Mouse (Mus musculus): Measurements from ENCODE around the gene Cdk14. TPM values are rescaled to one million over a fixed set of nuclear protein-coding genes. Genes with fewer than 3 reads are reported as not detected.

Gene Cdk14
- polyA plus RNA-seq, 1 experiment from 2014 or later = 21.8 TPM

DNA sequence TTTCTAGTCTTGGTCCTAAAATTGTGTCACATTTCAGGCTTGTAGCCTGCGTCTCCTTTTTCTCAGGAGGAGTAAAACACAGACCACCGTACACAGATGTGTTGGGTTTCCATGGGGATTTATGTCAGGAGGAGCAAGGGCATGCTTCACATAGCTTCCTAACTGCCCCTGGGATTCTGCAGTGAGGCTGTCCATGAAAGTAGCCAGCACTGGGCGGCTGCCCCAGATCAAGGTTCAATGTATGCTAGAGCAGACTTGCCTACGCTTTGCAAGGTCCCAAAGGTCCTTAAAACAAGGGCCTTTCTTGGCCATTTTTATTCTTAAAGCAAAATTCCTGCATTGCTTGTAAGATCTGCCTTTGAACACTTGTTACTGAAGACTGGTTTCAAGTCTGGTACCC lies 614.9 kb downstream of the Cdk14 start:
- Histone ChIP-seq H3K4me1 (ENCODE audit: control insufficient read depth in 2 of 2, insufficient read depth in 2 of 2, low read length in 2 of 2) (no peaks in the 10 kb centered on the region; a peak in 1 of 4 replicates), H3K4me2 (ENCODE audit: low read length) (no peak overlapping the region), H3K9ac (ENCODE audit: low read length) (no peak overlapping the region), H3K27me3 (ENCODE audit: control insufficient read depth, insufficient read depth, low read length) (no peaks in the 10 kb centered on the region), H3K9me3 (ENCODE audit: control insufficient read depth, low read length) (no peaks in the 10 kb centered on the region), H3K36me3 (ENCODE audit: control insufficient read depth, insufficient read depth, low read length) (no peaks in the 10 kb centered on the region), H3K4me3 (ENCODE audit: control insufficient read depth in 1 of 2, insufficient read depth in 1 of 2, low read depth in 1 of 2, low read length in 2 of 2) (no peak overlapping the region), H3K27ac (replicated peaks in 1 of 2; ENCODE audit: control insufficient read depth in 1 of 2, insufficient read depth in 1 of 2, low read depth in 2 of 2, low read length in 2 of 2) (no peak overlapping the region)
- 70% methylated on average over 4 of the region's 4 CpGs for WGBS
- ATAC-seq (ENCODE audit: insufficient number of reproducible peaks, insufficient read depth, low FRiP score, low read depth) = no peak

DNA sequence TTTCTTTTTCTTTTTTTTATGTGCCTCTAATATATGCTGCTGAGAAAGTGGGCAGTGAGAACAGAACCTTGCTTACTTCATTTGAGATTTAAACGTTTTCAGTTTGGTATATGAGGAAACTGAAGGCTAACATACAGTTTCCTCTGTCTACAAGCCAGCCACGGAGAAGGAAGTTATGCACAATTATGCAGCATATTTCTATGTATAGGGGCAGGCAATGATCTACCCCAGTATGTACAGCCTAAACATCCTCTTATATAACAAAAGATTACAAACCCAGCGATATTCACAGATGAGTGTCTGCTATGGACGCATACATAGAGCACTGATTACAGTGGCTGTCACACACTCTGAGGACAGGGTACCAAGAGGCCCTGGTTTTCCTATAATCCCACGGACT lies 616.4 kb downstream of the Cdk14 start:
- 64% methylated on average over 5 of the region's 5 CpGs for WGBS
- Histone ChIP-seq H3K4me2 (ENCODE audit: low read length) (no peak overlapping the region), H3K27ac (replicated peaks in 1 of 2; ENCODE audit: control insufficient read depth in 1 of 2, insufficient read depth in 1 of 2, low read depth in 2 of 2, low read length in 2 of 2) (no peak overlapping the region), H3K9ac (ENCODE audit: low read length) (no peak overlapping the region), H3K9me3 (ENCODE audit: control insufficient read depth, low read length) (no peaks in the 10 kb centered on the region), H3K36me3 (ENCODE audit: control insufficient read depth, insufficient read depth, low read length) (no peaks in the 10 kb centered on the region), H3K27me3 (ENCODE audit: control insufficient read depth, insufficient read depth, low read length) (no peaks in the 10 kb centered on the region), H3K4me1 (ENCODE audit: control insufficient read depth in 2 of 2, insufficient read depth in 2 of 2, low read length in 2 of 2) (no peaks in the 10 kb centered on the region; a peak in 1 of 4 replicates), H3K4me3 (ENCODE audit: control insufficient read depth in 1 of 2, insufficient read depth in 1 of 2, low read depth in 1 of 2, low read length in 2 of 2) (no peak overlapping the region)
- ATAC-seq (ENCODE audit: insufficient number of reproducible peaks, insufficient read depth, low FRiP score, low read depth) = no peak

DNA sequence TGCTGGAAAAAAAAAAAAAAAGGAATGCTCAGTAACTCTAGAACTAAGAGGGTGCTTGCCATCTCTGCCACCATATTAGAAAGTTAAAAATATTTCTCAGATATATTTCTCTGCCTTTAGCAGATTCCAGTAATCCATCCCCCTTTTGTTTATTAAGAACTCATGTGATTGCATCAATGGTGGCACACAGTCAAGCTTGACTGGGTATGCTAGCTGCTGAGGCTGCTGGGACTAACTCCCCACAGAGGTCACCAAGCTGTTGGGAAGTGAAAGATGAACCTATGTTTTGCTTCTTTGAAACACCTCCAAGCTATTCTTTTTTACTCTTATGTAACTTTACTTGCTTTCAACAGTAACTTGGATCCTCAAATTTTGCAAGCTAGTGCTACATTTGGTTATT lies 618.1 kb downstream of the Cdk14 start:
- Histone ChIP-seq H3K4me1 (ENCODE audit: control insufficient read depth in 2 of 2, insufficient read depth in 2 of 2, low read length in 2 of 2) (no peaks in the 10 kb centered on the region; a peak in 1 of 4 replicates), H3K27ac (replicated peaks in 1 of 2; ENCODE audit: control insufficient read depth in 1 of 2, insufficient read depth in 1 of 2, low read depth in 2 of 2, low read length in 2 of 2) (no peak overlapping the region), H3K9ac (ENCODE audit: low read length) (no peak overlapping the region), H3K4me2 (ENCODE audit: low read length) (no peak overlapping the region), H3K27me3 (ENCODE audit: control insufficient read depth, insufficient read depth, low read length) (no peaks in the 10 kb centered on the region), H3K36me3 (ENCODE audit: control insufficient read depth, insufficient read depth, low read length) (no peaks in the 10 kb centered on the region), H3K4me3 (ENCODE audit: control insufficient read depth in 1 of 2, insufficient read depth in 1 of 2, low read depth in 1 of 2, low read length in 2 of 2) (no peak overlapping the region), H3K9me3 (ENCODE audit: control insufficient read depth, low read length) (no peaks in the 10 kb centered on the region)
- ATAC-seq (ENCODE audit: insufficient number of reproducible peaks, insufficient read depth, low FRiP score, low read depth) = no peak

DNA sequence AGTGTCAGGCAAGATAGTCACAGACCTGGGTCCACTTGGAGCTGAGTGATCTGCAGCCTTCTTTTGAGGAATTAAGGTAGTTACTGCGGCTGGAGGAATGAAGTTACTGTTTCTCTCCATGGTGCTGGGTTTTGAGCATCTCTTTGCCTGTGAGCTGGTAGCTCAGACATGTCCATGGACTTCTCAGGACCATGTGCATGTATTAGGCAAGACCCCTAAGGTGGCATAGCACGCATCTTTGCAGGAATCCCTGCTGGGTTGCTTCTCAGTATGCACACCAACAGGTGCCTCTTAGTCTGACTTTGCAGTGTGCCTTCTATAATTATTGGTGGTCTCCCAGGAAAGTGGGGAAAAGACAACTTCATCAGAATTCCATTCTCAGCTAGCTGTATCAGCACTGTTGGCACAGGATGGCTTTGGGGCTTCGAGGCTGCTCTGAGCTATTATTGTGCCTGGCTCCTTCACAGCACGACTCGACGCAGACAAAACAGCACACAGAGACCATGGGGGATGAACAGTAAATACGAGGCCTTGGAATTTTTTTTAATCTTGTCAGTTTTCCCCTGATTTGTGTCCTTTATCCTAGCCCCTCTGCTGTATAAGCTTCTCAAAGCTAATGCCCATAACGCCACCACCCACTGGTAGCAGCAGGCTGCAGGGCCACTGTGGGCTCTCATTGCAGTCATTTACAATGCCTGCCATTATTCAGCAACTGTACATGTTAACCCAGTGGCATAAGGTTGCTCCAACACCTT lies 618.8 kb downstream of the Cdk14 start:
- no peaks in the 10 kb centered on the region for H3K36me3 ChIP-seq (ENCODE audit: control insufficient read depth, insufficient read depth, low read length)
- H3K9ac ChIP-seq (ENCODE audit: low read length) = no peak overlapping the region
- no peaks in the 10 kb centered on the region for H3K9me3 ChIP-seq (ENCODE audit: control insufficient read depth, low read length)
- no peaks in the 10 kb centered on the region for H3K27me3 ChIP-seq (ENCODE audit: control insufficient read depth, insufficient read depth, low read length)
- H3K4me1 ChIP-seq (ENCODE audit: control insufficient read depth in 2 of 2, insufficient read depth in 2 of 2, low read length in 2 of 2) = no peaks in the 10 kb centered on the region; a peak in 1 of 4 replicates
- no peak overlapping the region for H3K27ac ChIP-seq (replicated peaks in 1 of 2; ENCODE audit: control insufficient read depth in 1 of 2, insufficient read depth in 1 of 2, low read depth in 2 of 2, low read length in 2 of 2)
- no peak overlapping the region for H3K4me3 ChIP-seq (ENCODE audit: control insufficient read depth in 1 of 2, insufficient read depth in 1 of 2, low read depth in 1 of 2, low read length in 2 of 2)
- WGBS = 78% methylated on average over 8 of the region's 8 CpGs
- no peak for ATAC-seq (ENCODE audit: insufficient number of reproducible peaks, insufficient read depth, low FRiP score, low read depth)
- no peak overlapping the region for H3K4me2 ChIP-seq (ENCODE audit: low read length)

DNA sequence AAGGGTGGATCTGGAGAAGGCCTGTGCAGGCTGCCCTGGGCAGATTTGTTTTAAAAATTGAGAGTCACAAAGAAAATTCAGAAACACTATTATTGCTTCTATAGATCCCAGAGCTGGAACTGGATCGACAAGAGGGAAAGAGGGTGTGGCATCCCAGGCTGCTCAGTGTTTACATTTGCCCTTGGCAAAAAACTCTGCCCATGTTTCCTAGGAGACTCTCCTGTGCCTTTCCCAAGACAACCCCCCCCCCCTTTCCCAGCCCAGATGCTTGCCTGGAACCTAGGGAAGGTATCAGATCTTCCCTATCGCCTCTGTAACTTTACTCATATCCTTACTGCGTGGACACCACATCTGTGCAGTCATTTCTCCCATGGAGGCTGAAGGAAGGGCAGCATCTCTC lies 628.9 kb downstream of the Cdk14 start:
- WGBS = 70% methylated on average over 3 of the region's 3 CpGs

DNA sequence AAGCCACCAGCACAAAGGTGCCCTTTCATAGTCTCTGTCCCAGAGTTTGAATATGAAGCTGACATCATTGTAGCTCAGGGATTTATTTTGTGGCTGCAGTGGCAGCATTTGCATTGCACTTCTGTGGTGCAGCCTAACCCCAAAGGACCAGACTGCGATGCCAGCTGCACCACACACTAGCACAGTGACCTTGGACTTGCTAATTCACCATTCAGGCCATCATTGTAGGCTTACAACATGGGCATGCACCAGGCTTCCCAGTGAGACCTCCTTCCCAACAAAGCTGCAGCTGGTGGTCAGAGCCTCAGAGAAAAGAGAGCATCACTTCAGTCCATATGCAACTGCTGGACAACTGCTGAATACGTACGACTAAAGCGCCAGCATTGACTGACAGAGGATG lies 629.8 kb downstream of the Cdk14 start:
- ATAC-seq (ENCODE audit: insufficient number of reproducible peaks, insufficient read depth, low FRiP score, low read depth) = no peak
- no peaks in the 10 kb centered on the region for H3K9me3 ChIP-seq (ENCODE audit: control insufficient read depth, low read length)
- no peaks in the 10 kb centered on the region for H3K27me3 ChIP-seq (ENCODE audit: control insufficient read depth, insufficient read depth, low read length)
- no peak overlapping the region for H3K9ac ChIP-seq (ENCODE audit: low read length)
- H3K27ac ChIP-seq (replicated peaks in 1 of 2; ENCODE audit: control insufficient read depth in 1 of 2, insufficient read depth in 1 of 2, low read depth in 2 of 2, low read length in 2 of 2) = no peak overlapping the region
- no peak overlapping the region for H3K4me2 ChIP-seq (ENCODE audit: low read length)
- WGBS = 91% methylated on average over 4 of the region's 4 CpGs
- H3K4me3 ChIP-seq (ENCODE audit: control insufficient read depth in 1 of 2, insufficient read depth in 1 of 2, low read depth in 1 of 2, low read length in 2 of 2) = no peak overlapping the region
- H3K4me1 ChIP-seq (ENCODE audit: control insufficient read depth in 2 of 2, insufficient read depth in 2 of 2, low read length in 2 of 2) = peaks cover 0 to 4% of the 10 kb centered on the region in 2 experiments; a peak in 2 of 4 replicates
- no peaks in the 10 kb centered on the region for H3K36me3 ChIP-seq (ENCODE audit: control insufficient read depth, insufficient read depth, low read length)

More for the DNA sequence above, 628.9 kb downstream of the Cdk14 start:
- no peak overlapping the region for H3K4me3 ChIP-seq (ENCODE audit: control insufficient read depth in 1 of 2, insufficient read depth in 1 of 2, low read depth in 1 of 2, low read length in 2 of 2)
- H3K27ac ChIP-seq (replicated peaks in 1 of 2; ENCODE audit: control insufficient read depth in 1 of 2, insufficient read depth in 1 of 2, low read depth in 2 of 2, low read length in 2 of 2) = no peak overlapping the region
- H3K9me3 ChIP-seq (ENCODE audit: control insufficient read depth, low read length) = no peaks in the 10 kb centered on the region
- ATAC-seq (ENCODE audit: insufficient number of reproducible peaks, insufficient read depth, low FRiP score, low read depth) = no peak
- peaks cover 0 to 3% of the 10 kb centered on the region in 2 experiments; a peak in 2 of 4 replicates for H3K4me1 ChIP-seq (ENCODE audit: control insufficient read depth in 2 of 2, insufficient read depth in 2 of 2, low read length in 2 of 2)
- H3K9ac ChIP-seq (ENCODE audit: low read length) = no peak overlapping the region
- no peak overlapping the region for H3K4me2 ChIP-seq (ENCODE audit: low read length)
- no peaks in the 10 kb centered on the region for H3K36me3 ChIP-seq (ENCODE audit: control insufficient read depth, insufficient read depth, low read length)
- H3K27me3 ChIP-seq (ENCODE audit: control insufficient read depth, insufficient read depth, low read length) = no peaks in the 10 kb centered on the region

DNA sequence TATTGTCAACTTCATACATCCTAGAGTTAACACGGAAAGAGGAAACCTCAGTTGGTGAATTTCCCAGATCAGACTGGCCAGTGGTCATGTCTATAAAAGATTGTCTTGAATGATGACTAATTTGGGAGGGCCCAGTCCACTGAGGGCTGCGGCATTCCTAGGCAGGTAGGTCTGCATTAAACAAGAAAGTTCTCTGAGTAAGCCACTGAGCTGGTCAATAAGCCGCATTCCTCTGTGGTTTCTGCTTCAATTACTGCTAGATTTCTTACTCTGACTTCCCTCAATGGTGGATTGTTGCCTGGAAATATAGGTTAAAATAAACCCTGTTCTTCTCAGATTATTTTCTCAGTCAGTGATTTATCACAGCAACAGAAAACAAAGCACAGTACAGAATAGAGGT lies 631.6 kb downstream of the Cdk14 start:
- Histone ChIP-seq H3K9me3 (ENCODE audit: control insufficient read depth, low read length) (no peaks in the 10 kb centered on the region), H3K4me1 (ENCODE audit: control insufficient read depth in 2 of 2, insufficient read depth in 2 of 2, low read length in 2 of 2) (peaks cover 0 to 4% of the 10 kb centered on the region in 2 experiments; a peak in 2 of 4 replicates), H3K36me3 (ENCODE audit: control insufficient read depth, insufficient read depth, low read length) (no peaks in the 10 kb centered on the region), H3K4me3 (ENCODE audit: control insufficient read depth in 1 of 2, insufficient read depth in 1 of 2, low read depth in 1 of 2, low read length in 2 of 2) (no peak overlapping the region), H3K9ac (ENCODE audit: low read length) (no peak overlapping the region), H3K4me2 (ENCODE audit: low read length) (no peak overlapping the region), H3K27me3 (ENCODE audit: control insufficient read depth, insufficient read depth, low read length) (no peaks in the 10 kb centered on the region), H3K27ac (replicated peaks in 1 of 2; ENCODE audit: control insufficient read depth in 1 of 2, insufficient read depth in 1 of 2, low read depth in 2 of 2, low read length in 2 of 2) (no peak overlapping the region)
- ATAC-seq (ENCODE audit: insufficient number of reproducible peaks, insufficient read depth, low FRiP score, low read depth) = no peak
- WGBS = 89% methylated on average over 3 of the region's 3 CpGs

DNA sequence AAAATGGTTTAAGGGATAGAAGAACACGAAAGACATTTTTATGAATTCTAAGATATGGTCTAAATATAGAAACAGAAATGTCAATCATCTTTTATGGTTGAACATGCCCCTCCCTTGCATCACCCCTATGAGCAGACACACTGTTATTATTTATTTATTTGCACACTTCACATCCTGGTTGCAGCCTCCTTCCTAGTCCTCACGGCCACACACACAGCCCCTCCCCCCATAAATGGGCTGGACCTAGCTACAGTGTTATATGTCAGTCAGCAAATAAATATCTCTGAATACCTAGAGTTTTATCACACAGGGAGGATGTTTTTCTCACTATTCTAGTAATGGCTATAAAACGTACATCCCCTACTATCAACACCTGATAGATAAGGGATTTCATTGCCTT lies 633.3 kb downstream of the Cdk14 start:
- ATAC-seq (ENCODE audit: insufficient number of reproducible peaks, insufficient read depth, low FRiP score, low read depth) = no peak
- Histone ChIP-seq H3K4me1 (ENCODE audit: control insufficient read depth in 2 of 2, insufficient read depth in 2 of 2, low read length in 2 of 2) (peaks cover 0 to 4% of the 10 kb centered on the region in 2 experiments; a peak in 2 of 4 replicates), H3K4me2 (ENCODE audit: low read length) (no peak overlapping the region), H3K9ac (ENCODE audit: low read length) (no peak overlapping the region), H3K4me3 (ENCODE audit: control insufficient read depth in 1 of 2, insufficient read depth in 1 of 2, low read depth in 1 of 2, low read length in 2 of 2) (no peak overlapping the region), H3K27ac (replicated peaks in 1 of 2; ENCODE audit: control insufficient read depth in 1 of 2, insufficient read depth in 1 of 2, low read depth in 2 of 2, low read length in 2 of 2) (no peak overlapping the region), H3K36me3 (ENCODE audit: control insufficient read depth, insufficient read depth, low read length) (no peaks in the 10 kb centered on the region), H3K9me3 (ENCODE audit: control insufficient read depth, low read length) (no peaks in the 10 kb centered on the region), H3K27me3 (ENCODE audit: control insufficient read depth, insufficient read depth, low read length) (no peaks in the 10 kb centered on the region)
- 51% methylated on average over 3 of the region's 3 CpGs for WGBS

Data from heart, embryonic 14.5 days (tissue).